Mouse (Mus musculus): ENCODE measurements at regions not wholly inside any gene's neighbourhood (a gene's known extent, or its start where the extent isn't known, plus 50 kb on each side); places are given as distances from the start of the nearest gene placed in this dataset.
"Not testable (repeated sequence)": the region's sequence is repeated elsewhere in the genome, so short reads cannot be mapped to it uniquely, and the experiment has no call there.

DNA sequence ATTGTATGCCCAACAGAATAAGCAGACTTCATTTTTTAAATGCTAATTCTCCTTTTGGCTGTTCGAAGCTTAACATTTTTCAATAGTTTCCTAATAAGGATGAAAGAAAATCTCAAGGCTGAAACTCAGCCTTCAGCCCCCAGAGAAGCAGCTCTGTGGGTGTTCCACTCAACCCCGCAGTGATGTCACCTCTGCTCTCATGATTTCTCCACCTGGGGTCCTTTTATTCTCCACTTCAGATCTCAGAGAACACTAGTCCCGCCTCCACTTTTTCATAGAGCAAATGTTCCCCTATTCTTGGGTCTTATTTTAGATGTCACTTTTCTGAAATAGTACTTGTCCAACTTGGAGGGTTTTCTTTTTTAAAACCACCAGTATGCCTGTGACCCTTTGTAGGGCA, 567.3 kb downstream of the Cntn3 start:
- Histone ChIP-seq H3K9me3 (ENCODE audit: control insufficient read depth, low read length) (no peaks in the 10 kb centered on the region), H3K36me3 (ENCODE audit: control insufficient read depth, insufficient read depth, low read length) (no peaks in the 10 kb centered on the region), H3K4me3 (ENCODE audit: control insufficient read depth in 1 of 2, insufficient read depth in 1 of 2, low read depth in 1 of 2, low read length in 2 of 2) (no peak overlapping the region), H3K4me2 (ENCODE audit: low read length) (no peak overlapping the region), H3K9ac (ENCODE audit: low read length) (no peak overlapping the region), H3K27me3 (ENCODE audit: control insufficient read depth, insufficient read depth, low read length) (no peaks in the 10 kb centered on the region), H3K27ac (replicated peaks in 1 of 2; ENCODE audit: control insufficient read depth in 1 of 2, insufficient read depth in 1 of 2, low read depth in 2 of 2, low read length in 2 of 2) (no peak overlapping the region), H3K4me1 (ENCODE audit: control insufficient read depth in 2 of 2, insufficient read depth in 2 of 2, low read length in 2 of 2) (no peaks in the 10 kb centered on the region)
- WGBS = 61% methylated on average over 3 of the region's 3 CpGs
- ATAC-seq (ENCODE audit: insufficient number of reproducible peaks, insufficient read depth, low FRiP score, low read depth) = no peak

DNA sequence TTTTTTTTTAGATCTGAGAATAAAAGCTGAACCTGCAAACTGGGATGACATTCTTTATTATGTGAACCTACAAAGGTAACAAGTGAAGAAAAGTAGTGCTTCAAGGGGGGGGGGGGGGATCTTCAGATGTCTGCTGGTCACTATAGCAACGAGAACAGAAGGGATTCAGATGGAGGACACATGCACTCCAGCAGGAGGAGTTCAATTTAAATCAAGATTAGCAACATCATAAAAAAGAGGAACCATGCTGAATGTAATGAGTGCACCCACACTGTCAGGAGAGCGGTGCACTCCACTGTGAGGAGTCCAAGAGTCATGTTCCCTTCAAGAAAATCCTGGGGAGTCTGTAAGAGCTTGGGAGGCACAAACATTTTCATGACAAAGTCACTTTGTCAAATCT, 574.7 kb downstream of the Cntn3 start:
- Histone ChIP-seq H3K36me3 (ENCODE audit: control insufficient read depth, insufficient read depth, low read length) (no peaks in the 10 kb centered on the region), H3K27ac (replicated peaks in 1 of 2; ENCODE audit: control insufficient read depth in 1 of 2, insufficient read depth in 1 of 2, low read depth in 2 of 2, low read length in 2 of 2) (no peak overlapping the region; a peak in 1 of 4 replicates), H3K4me1 (ENCODE audit: control insufficient read depth in 2 of 2, insufficient read depth in 2 of 2, low read length in 2 of 2) (0 out of 4 replicates have a peak, but pooled peaks cover 0 to 5% of the 10 kb centered on the region in 2 experiments), H3K9me3 (ENCODE audit: control insufficient read depth, low read length) (no peaks in the 10 kb centered on the region), H3K4me2 (ENCODE audit: low read length) (no peak overlapping the region), H3K4me3 (ENCODE audit: control insufficient read depth in 1 of 2, insufficient read depth in 1 of 2, low read depth in 1 of 2, low read length in 2 of 2) (no peak overlapping the region), H3K9ac (ENCODE audit: low read length) (no peak overlapping the region), H3K27me3 (ENCODE audit: control insufficient read depth, insufficient read depth, low read length) (no peaks in the 10 kb centered on the region)
- WGBS = 58% methylated on average over 2 of the region's 2 CpGs
- ATAC-seq (ENCODE audit: insufficient number of reproducible peaks, insufficient read depth, low FRiP score, low read depth) = no peak

DNA sequence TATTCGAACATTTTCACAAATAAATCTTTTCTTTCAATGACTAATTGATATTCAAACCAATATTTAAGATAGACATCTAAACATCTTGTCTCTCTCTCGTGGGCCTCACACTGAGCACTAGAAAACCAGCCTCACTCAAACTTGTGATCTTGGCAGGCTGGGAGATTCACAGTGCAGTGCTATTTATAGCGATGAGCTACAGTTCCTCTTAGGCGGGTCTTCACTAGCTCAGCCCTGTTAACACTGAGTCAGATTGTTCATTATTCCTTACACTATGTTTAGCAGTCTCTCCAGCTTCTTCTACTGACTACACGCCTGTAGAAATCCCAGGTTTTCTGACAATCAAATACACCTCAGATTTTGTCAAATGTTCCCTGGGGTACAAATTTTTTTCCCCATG, 575.3 kb downstream of the Cntn3 start:
- H3K9me3 ChIP-seq (ENCODE audit: control insufficient read depth, low read length) = no peaks in the 10 kb centered on the region
- H3K4me2 ChIP-seq (ENCODE audit: low read length) = no peak overlapping the region
- no peaks in the 10 kb centered on the region for H3K36me3 ChIP-seq (ENCODE audit: control insufficient read depth, insufficient read depth, low read length)
- peak; percentile 83; the same call in 1 of the 2 replicates for ATAC-seq (ENCODE audit: insufficient number of reproducible peaks, insufficient read depth, low FRiP score, low read depth)
- H3K4me3 ChIP-seq (ENCODE audit: control insufficient read depth in 1 of 2, insufficient read depth in 1 of 2, low read depth in 1 of 2, low read length in 2 of 2) = no peak overlapping the region
- H3K4me1 ChIP-seq (ENCODE audit: control insufficient read depth in 2 of 2, insufficient read depth in 2 of 2, low read length in 2 of 2) = 0 out of 4 replicates have a peak, but pooled peaks cover 0 to 5% of the 10 kb centered on the region in 2 experiments
- 22% methylated on average over 5 of the region's 5 CpGs for WGBS
- no peaks in the 10 kb centered on the region for H3K27me3 ChIP-seq (ENCODE audit: control insufficient read depth, insufficient read depth, low read length)
- H3K9ac ChIP-seq (ENCODE audit: low read length) = no peak overlapping the region
- peak overlapping the region; percentile 12 to 53; a peak in 2 of 4 replicates for H3K27ac ChIP-seq (replicated peaks in 1 of 2; ENCODE audit: control insufficient read depth in 1 of 2, insufficient read depth in 1 of 2, low read depth in 2 of 2, low read length in 2 of 2)

- no peak for ATAC-seq (ENCODE audit: insufficient number of reproducible peaks, insufficient read depth, low FRiP score, low read depth)
- Histone ChIP-seq H3K27me3 (ENCODE audit: control insufficient read depth, insufficient read depth, low read length) (no peaks in the 10 kb centered on the region), H3K4me1 (ENCODE audit: control insufficient read depth in 2 of 2, insufficient read depth in 2 of 2, low read length in 2 of 2) (0 out of 4 replicates have a peak, but pooled peaks cover 0 to 5% of the 10 kb centered on the region in 2 experiments), H3K9ac (ENCODE audit: low read length) (no peak overlapping the region), H3K4me2 (ENCODE audit: low read length) (no peak overlapping the region), H3K4me3 (ENCODE audit: control insufficient read depth in 1 of 2, insufficient read depth in 1 of 2, low read depth in 1 of 2, low read length in 2 of 2) (no peak overlapping the region), H3K36me3 (ENCODE audit: control insufficient read depth, insufficient read depth, low read length) (no peaks in the 10 kb centered on the region), H3K9me3 (ENCODE audit: control insufficient read depth, low read length) (no peaks in the 10 kb centered on the region), H3K27ac (replicated peaks in 1 of 2; ENCODE audit: control insufficient read depth in 1 of 2, insufficient read depth in 1 of 2, low read depth in 2 of 2, low read length in 2 of 2) (no peak overlapping the region)
- 83% methylated on average over 2 of the region's 2 CpGs for WGBS
These were observed 580.1 kb downstream of the Cntn3 start for GRCm38 (mm10) chr6:101992815-101993214.

DNA sequence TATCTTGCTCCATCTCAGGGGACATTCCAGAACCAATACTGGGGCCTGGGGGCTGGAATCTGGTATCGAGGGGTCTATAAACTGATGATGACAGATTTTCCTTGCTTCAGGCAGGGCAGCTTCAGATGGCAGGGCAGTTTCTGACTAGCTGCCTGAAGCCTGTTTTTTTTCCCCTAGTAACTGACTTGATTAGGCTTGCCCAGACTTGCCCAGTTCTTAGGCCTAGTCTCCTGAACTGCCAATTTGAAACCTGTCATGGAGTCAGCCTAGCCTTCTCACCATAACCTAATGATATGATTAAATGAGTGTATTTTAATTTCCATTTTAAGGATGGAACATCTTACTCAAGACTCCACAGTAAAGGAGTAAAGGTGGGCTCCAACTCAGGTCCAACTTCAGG, 591.2 kb downstream of the Cntn3 start:
- H3K4me1 ChIP-seq (ENCODE audit: control insufficient read depth in 2 of 2, insufficient read depth in 2 of 2, low read length in 2 of 2) = no peaks in the 10 kb centered on the region
- no peak for ATAC-seq (ENCODE audit: insufficient number of reproducible peaks, insufficient read depth, low FRiP score, low read depth)
- no peak overlapping the region for H3K9ac ChIP-seq (ENCODE audit: low read length)
- H3K9me3 ChIP-seq (ENCODE audit: control insufficient read depth, low read length) = no peaks in the 10 kb centered on the region
- no peak overlapping the region for H3K4me2 ChIP-seq (ENCODE audit: low read length)
- 69% methylated on average over 1 of the region's 1 CpGs for WGBS
- no peaks in the 10 kb centered on the region for H3K27me3 ChIP-seq (ENCODE audit: control insufficient read depth, insufficient read depth, low read length)
- H3K36me3 ChIP-seq (ENCODE audit: control insufficient read depth, insufficient read depth, low read length) = no peaks in the 10 kb centered on the region
- no peak overlapping the region for H3K4me3 ChIP-seq (ENCODE audit: control insufficient read depth in 1 of 2, insufficient read depth in 1 of 2, low read depth in 1 of 2, low read length in 2 of 2)
- no peak overlapping the region for H3K27ac ChIP-seq (replicated peaks in 1 of 2; ENCODE audit: control insufficient read depth in 1 of 2, insufficient read depth in 1 of 2, low read depth in 2 of 2, low read length in 2 of 2)

DNA sequence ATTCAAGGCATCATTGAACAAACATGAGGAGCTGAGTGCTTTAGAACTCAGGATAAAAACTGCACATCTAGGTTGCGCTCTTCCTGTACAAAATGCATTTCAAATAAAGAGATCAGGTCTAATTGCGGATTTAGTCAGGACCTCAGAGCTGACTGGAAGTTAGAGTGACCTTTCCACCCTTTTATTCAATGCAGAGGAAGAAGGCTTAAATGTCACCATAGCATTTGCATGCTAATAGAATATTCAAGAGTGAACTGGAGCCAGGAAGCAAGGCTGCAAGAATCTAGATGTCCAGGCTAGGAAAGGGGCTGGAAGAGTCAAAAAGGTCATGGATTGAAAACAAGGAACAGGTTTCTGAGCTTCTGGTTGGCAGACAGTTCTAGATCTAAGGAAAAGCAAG, 593.7 kb downstream of the Cntn3 start:
- Histone ChIP-seq H3K4me2 (ENCODE audit: low read length) (no peak overlapping the region), H3K4me1 (ENCODE audit: control insufficient read depth in 2 of 2, insufficient read depth in 2 of 2, low read length in 2 of 2) (no peaks in the 10 kb centered on the region), H3K27ac (replicated peaks in 1 of 2; ENCODE audit: control insufficient read depth in 1 of 2, insufficient read depth in 1 of 2, low read depth in 2 of 2, low read length in 2 of 2) (no peak overlapping the region), H3K4me3 (ENCODE audit: control insufficient read depth in 1 of 2, insufficient read depth in 1 of 2, low read depth in 1 of 2, low read length in 2 of 2) (no peak overlapping the region), H3K9me3 (ENCODE audit: control insufficient read depth, low read length) (no peaks in the 10 kb centered on the region), H3K9ac (ENCODE audit: low read length) (no peak overlapping the region), H3K27me3 (ENCODE audit: control insufficient read depth, insufficient read depth, low read length) (no peaks in the 10 kb centered on the region), H3K36me3 (ENCODE audit: control insufficient read depth, insufficient read depth, low read length) (no peaks in the 10 kb centered on the region)
- ATAC-seq (ENCODE audit: insufficient number of reproducible peaks, insufficient read depth, low FRiP score, low read depth) = no peak
- 82% methylated on average over 2 of the region's 2 CpGs for WGBS

DNA sequence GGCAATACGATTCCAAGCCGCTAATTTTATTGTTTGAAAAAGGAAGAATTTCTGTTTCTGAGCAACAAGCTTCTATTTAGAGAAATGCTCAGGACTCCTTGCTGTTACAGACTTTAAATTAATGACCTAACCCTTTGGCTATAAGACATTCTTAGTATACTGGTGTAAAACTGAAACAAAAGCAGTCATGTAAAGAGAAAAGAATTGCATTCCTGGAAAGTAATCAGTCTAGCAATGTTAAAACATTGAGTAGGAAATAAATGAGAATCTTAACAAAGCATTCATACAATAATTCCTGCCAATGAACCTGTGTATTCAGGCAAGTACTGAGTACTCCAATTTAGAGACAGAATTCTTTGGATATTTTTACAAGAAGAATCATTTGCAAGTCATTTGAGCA, 587.2 kb upstream of the Pdzrn3 start:
- Histone ChIP-seq H3K4me1 (ENCODE audit: control insufficient read depth in 2 of 2, insufficient read depth in 2 of 2, low read length in 2 of 2) (no peaks in the 10 kb centered on the region), H3K9ac (ENCODE audit: low read length) (no peak overlapping the region), H3K4me2 (ENCODE audit: low read length) (no peak overlapping the region), H3K9me3 (ENCODE audit: control insufficient read depth, low read length) (no peaks in the 10 kb centered on the region), H3K27ac (replicated peaks in 1 of 2; ENCODE audit: control insufficient read depth in 1 of 2, insufficient read depth in 1 of 2, low read depth in 2 of 2, low read length in 2 of 2) (no peak overlapping the region), H3K4me3 (ENCODE audit: control insufficient read depth in 1 of 2, insufficient read depth in 1 of 2, low read depth in 1 of 2, low read length in 2 of 2) (no peak overlapping the region), H3K36me3 (ENCODE audit: control insufficient read depth, insufficient read depth, low read length) (no peaks in the 10 kb centered on the region), H3K27me3 (ENCODE audit: control insufficient read depth, insufficient read depth, low read length) (no peaks in the 10 kb centered on the region)
- ATAC-seq (ENCODE audit: insufficient number of reproducible peaks, insufficient read depth, low FRiP score, low read depth) = no peak
- WGBS = 82% methylated on average over 2 of the region's 2 CpGs

DNA sequence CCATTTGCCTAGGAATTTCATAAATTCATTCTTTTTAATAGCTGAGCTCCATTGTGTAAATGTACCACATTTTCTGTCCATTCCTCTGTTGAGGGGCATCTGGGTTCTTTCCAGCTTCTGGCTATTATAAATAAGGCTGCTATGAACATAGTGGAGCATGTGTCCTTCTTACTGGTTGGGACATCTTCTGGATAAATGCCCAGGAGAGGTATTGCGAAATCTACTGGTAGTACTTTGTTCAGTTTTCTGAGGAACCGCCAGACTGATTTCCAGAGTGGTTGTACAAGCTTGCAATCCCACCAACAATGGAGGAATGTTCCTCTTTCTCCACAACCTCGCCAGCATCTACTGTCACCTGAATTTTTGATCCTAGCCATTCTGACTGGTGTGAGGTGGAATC, 583.8 kb upstream of the Pdzrn3 start:
- not testable (repeated sequence) for H3K36me3 ChIP-seq (ENCODE audit: control insufficient read depth, insufficient read depth, low read length); H3K9me3 ChIP-seq (ENCODE audit: control insufficient read depth, low read length); H3K4me3 ChIP-seq (ENCODE audit: control insufficient read depth in 1 of 2, insufficient read depth in 1 of 2, low read depth in 1 of 2, low read length in 2 of 2); H3K9ac ChIP-seq (ENCODE audit: low read length); ATAC-seq (ENCODE audit: insufficient number of reproducible peaks, insufficient read depth, low FRiP score, low read depth); H3K27me3 ChIP-seq (ENCODE audit: control insufficient read depth, insufficient read depth, low read length); H3K4me1 ChIP-seq (ENCODE audit: control insufficient read depth in 2 of 2, insufficient read depth in 2 of 2, low read length in 2 of 2); H3K4me2 ChIP-seq (ENCODE audit: low read length); H3K27ac ChIP-seq (replicated peaks in 1 of 2; ENCODE audit: control insufficient read depth in 1 of 2, insufficient read depth in 1 of 2, low read depth in 2 of 2, low read length in 2 of 2)
- WGBS = 83% methylated on average over 3 of the region's 3 CpGs
